Mouse (Mus musculus): ENCODE results near the gene Sprr3. TPM values are rescaled to one million over a fixed set of nuclear protein-coding genes. Genes with fewer than 3 reads are reported as not detected.

Gene Sprr3
- polyA plus RNA-seq, 1 experiment from 2014 or later: 354 TPM

- Histone ChIP-seq H3K4me2 (ENCODE audit: low read depth, low read length) (no peak overlapping the region), H3K9me3 (replicated peaks; ENCODE audit: control insufficient read depth, low read length) (no peaks in the 10 kb centered on the region), H3K9ac (ENCODE audit: low read length) (no peak overlapping the region), H3K27ac (ENCODE audit: low read length) (no peak overlapping the region), H3K27me3 (ENCODE audit: control insufficient read depth, insufficient read depth, low read length) (no peaks in the 10 kb centered on the region), H3K4me3 (replicated peaks; ENCODE audit: low read length) (no peak overlapping the region), H3K4me1 (ENCODE audit: control insufficient read depth, insufficient read depth, low read length) (no peaks in the 10 kb centered on the region), H3K36me3 (ENCODE audit: control insufficient read depth, insufficient read depth, low read length) (no peaks in the 10 kb centered on the region)
- no peak for ATAC-seq (ENCODE audit: insufficient read depth, low FRiP score)
- 62% methylated on average over 1 of the region's 1 CpGs for WGBS
Observed at GRCm38 (mm10) chr3:92466576-92466975, 8.1 kb upstream of the Sprr3 start.

- no peaks in the 10 kb centered on the region for H3K9me3 ChIP-seq (replicated peaks; ENCODE audit: control insufficient read depth, low read length)
- 86% methylated on average over 5 of the region's 5 CpGs for whole genome bisulfite sequencing
- H3K4me1 ChIP-seq (ENCODE audit: control insufficient read depth, insufficient read depth, low read length): no peaks in the 10 kb centered on the region
- no peak overlapping the region for H3K9ac ChIP-seq (ENCODE audit: low read length)
- no peaks in the 10 kb centered on the region for H3K27me3 ChIP-seq (ENCODE audit: control insufficient read depth, insufficient read depth, low read length)
- no peak for ATAC-seq (ENCODE audit: insufficient read depth, low FRiP score)
- no peaks in the 10 kb centered on the region for H3K36me3 ChIP-seq (ENCODE audit: control insufficient read depth, insufficient read depth, low read length)
- no peak overlapping the region for H3K4me2 ChIP-seq (ENCODE audit: low read depth, low read length)
- no peak overlapping the region for H3K27ac ChIP-seq (ENCODE audit: low read length)
- H3K4me3 ChIP-seq (replicated peaks; ENCODE audit: low read length): no peak overlapping the region
Observed at GRCm38 (mm10) chr3:92455151-92455550, 3.4 kb downstream of the Sprr3 start.

- WGBS: 80% methylated on average over 3 of the region's 3 CpGs
- Histone ChIP-seq H3K9ac (ENCODE audit: low read length) (no peak overlapping the region), H3K36me3 (ENCODE audit: control insufficient read depth, insufficient read depth, low read length) (no peaks in the 10 kb centered on the region), H3K27ac (ENCODE audit: low read length) (no peak overlapping the region), H3K4me2 (ENCODE audit: low read depth, low read length) (no peak overlapping the region), H3K27me3 (ENCODE audit: control insufficient read depth, insufficient read depth, low read length) (no peaks in the 10 kb centered on the region), H3K9me3 (replicated peaks; ENCODE audit: control insufficient read depth, low read length) (no peaks in the 10 kb centered on the region), H3K4me3 (replicated peaks; ENCODE audit: low read length) (no peak overlapping the region), H3K4me1 (ENCODE audit: control insufficient read depth, insufficient read depth, low read length) (no peaks in the 10 kb centered on the region)
- ATAC-seq (ENCODE audit: insufficient read depth, low FRiP score): no peak
Observed at GRCm38 (mm10) chr3:92440177-92440576, 18.3 kb downstream of the Sprr3 start.

- H3K27me3 ChIP-seq (ENCODE audit: control insufficient read depth, insufficient read depth, low read length): no peaks in the 10 kb centered on the region
- 95% methylated on average over 3 of the region's 3 CpGs for WGBS
- no peaks in the 10 kb centered on the region for H3K36me3 ChIP-seq (ENCODE audit: control insufficient read depth, insufficient read depth, low read length)
- H3K9me3 ChIP-seq (replicated peaks; ENCODE audit: control insufficient read depth, low read length): no peaks in the 10 kb centered on the region
- no peak for ATAC-seq (ENCODE audit: insufficient read depth, low FRiP score)
- no peak within 1 kb of the TSS for H3K9ac ChIP-seq (ENCODE audit: low read length)
- H3K4me2 ChIP-seq (ENCODE audit: low read depth, low read length): no peak within 1 kb of the TSS
- H3K4me1 ChIP-seq (ENCODE audit: control insufficient read depth, insufficient read depth, low read length): no peaks in the 10 kb centered on the region
- H3K4me3 ChIP-seq (replicated peaks; ENCODE audit: low read length): no peak within 1 kb of the TSS
- H3K27ac ChIP-seq (ENCODE audit: low read length): no peak within 1 kb of the TSS
Observed at GRCm38 (mm10) chr3:92438689-92439088, 19.8 kb downstream of the Sprr3 start, which contains the start of gene Sprr1b. Sprr1b (minus strand) TSS chr3:92438789.

GRCm38 (mm10) chr3:92432282-92432681, 26.2 kb downstream of the Sprr3 start, which contains the start of gene Sprr2k:
Sprr2k (plus strand) TSS chr3:92432582.
- no peak within 1 kb of the TSS for H3K4me2 ChIP-seq (ENCODE audit: low read depth, low read length)
- no peak within 1 kb of the TSS for H3K9ac ChIP-seq (ENCODE audit: low read length)
- no peaks in the 10 kb centered on the region for H3K36me3 ChIP-seq (ENCODE audit: control insufficient read depth, insufficient read depth, low read length)
- no peak for ATAC-seq (ENCODE audit: insufficient read depth, low FRiP score)
- no peak within 1 kb of the TSS for H3K27ac ChIP-seq (ENCODE audit: low read length)
- H3K4me3 ChIP-seq (replicated peaks; ENCODE audit: low read length): no peak within 1 kb of the TSS
- WGBS: 83% methylated on average over 2 of the region's 2 CpGs
- no peaks in the 10 kb centered on the region for H3K4me1 ChIP-seq (ENCODE audit: control insufficient read depth, insufficient read depth, low read length)
- H3K9me3 ChIP-seq (replicated peaks; ENCODE audit: control insufficient read depth, low read length): no peaks in the 10 kb centered on the region
- no peaks in the 10 kb centered on the region for H3K27me3 ChIP-seq (ENCODE audit: control insufficient read depth, insufficient read depth, low read length)

GRCm38 (mm10) chr3:92429323-92429722, 29.2 kb downstream of the Sprr3 start, which contains the start of gene Gm9774:
Gm9774 (minus strand) TSS chr3:92429423.
- no peak within 1 kb of the TSS for H3K4me2 ChIP-seq (ENCODE audit: low read depth, low read length)
- no peaks in the 10 kb centered on the region for H3K4me1 ChIP-seq (ENCODE audit: control insufficient read depth, insufficient read depth, low read length)
- no peak within 1 kb of the TSS for H3K4me3 ChIP-seq (replicated peaks; ENCODE audit: low read length)
- H3K9me3 ChIP-seq (replicated peaks; ENCODE audit: control insufficient read depth, low read length): no peaks in the 10 kb centered on the region
- H3K27me3 ChIP-seq (ENCODE audit: control insufficient read depth, insufficient read depth, low read length): no peaks in the 10 kb centered on the region
- no peak within 1 kb of the TSS for H3K27ac ChIP-seq (ENCODE audit: low read length)
- H3K36me3 ChIP-seq (ENCODE audit: control insufficient read depth, insufficient read depth, low read length): no peaks in the 10 kb centered on the region
- no peak within 1 kb of the TSS for H3K9ac ChIP-seq (ENCODE audit: low read length)
- no peak for ATAC-seq (ENCODE audit: insufficient read depth, low FRiP score)
- 95% methylated on average over 6 of the region's 6 CpGs for WGBS

- Histone ChIP-seq H3K36me3 (ENCODE audit: control insufficient read depth, insufficient read depth, low read length) (no peaks in the 10 kb centered on the region), H3K4me1 (ENCODE audit: control insufficient read depth, insufficient read depth, low read length) (no peaks in the 10 kb centered on the region), H3K27ac (ENCODE audit: low read length) (no peak within 1 kb of the TSS), H3K9ac (ENCODE audit: low read length) (no peak within 1 kb of the TSS), H3K4me3 (replicated peaks; ENCODE audit: low read length) (no peak within 1 kb of the TSS), H3K27me3 (ENCODE audit: control insufficient read depth, insufficient read depth, low read length) (no peaks in the 10 kb centered on the region), H3K4me2 (ENCODE audit: low read depth, low read length) (no peak within 1 kb of the TSS), H3K9me3 (replicated peaks; ENCODE audit: control insufficient read depth, low read length) (no peaks in the 10 kb centered on the region)
- 86% methylated on average over 2 of the region's 2 CpGs for WGBS
- ATAC-seq (ENCODE audit: insufficient read depth, low FRiP score): no peak
Observed at GRCm38 (mm10) chr3:92417782-92418181, 40.7 kb downstream of the Sprr3 start, which contains the start of gene Sprr2j-ps. Sprr2j-ps (plus strand) TSS chr3:92418082.

GRCm38 (mm10) chr3:92407691-92408090, 50.8 kb downstream of the Sprr3 start, which contains the start of gene Sprr2i:
Sprr2i (plus strand) TSS chr3:92407991.
- no peak within 1 kb of the TSS for H3K4me2 ChIP-seq (ENCODE audit: low read depth, low read length)
- no peaks in the 10 kb centered on the region for H3K27me3 ChIP-seq (ENCODE audit: control insufficient read depth, insufficient read depth, low read length)
- H3K4me1 ChIP-seq (ENCODE audit: control insufficient read depth, insufficient read depth, low read length): no peaks in the 10 kb centered on the region
- no peak for ATAC-seq (ENCODE audit: insufficient read depth, low FRiP score)
- H3K36me3 ChIP-seq (ENCODE audit: control insufficient read depth, insufficient read depth, low read length): no peaks in the 10 kb centered on the region
- H3K27ac ChIP-seq (ENCODE audit: low read length): no peak within 1 kb of the TSS
- WGBS: 90% methylated on average over 2 of the region's 2 CpGs
- H3K9ac ChIP-seq (ENCODE audit: low read length): no peak within 1 kb of the TSS
- H3K4me3 ChIP-seq (replicated peaks; ENCODE audit: low read length): no peak within 1 kb of the TSS
- H3K9me3 ChIP-seq (replicated peaks; ENCODE audit: control insufficient read depth, low read length): no peaks in the 10 kb centered on the region
